Mouse (Mus musculus) cerebellum, adult 2 months (tissue): ENCODE measurements around the gene Kdelc1.

Experiments used
- CTCF ChIP-seq: fragments of 200-500 bp; IDR thresholded peaks from 2 replicates; pipeline ENCODE4 v1.5.1; 2011; ENCODE audit warnings: low read depth, mild to moderate bottlenecking, control low read depth, low read length, moderate library complexity, borderline replicate concordance; ENCODE audit not compliant: insufficient read depth
- POLR2A ChIP-seq: fragments of 200-500 bp; IDR thresholded peaks from 2 replicates; pipeline ENCODE4 v1.6.1; 2011; ENCODE audit warnings: low read length, control low read depth, borderline replicate concordance; ENCODE audit not compliant: insufficient read depth

DNA sequence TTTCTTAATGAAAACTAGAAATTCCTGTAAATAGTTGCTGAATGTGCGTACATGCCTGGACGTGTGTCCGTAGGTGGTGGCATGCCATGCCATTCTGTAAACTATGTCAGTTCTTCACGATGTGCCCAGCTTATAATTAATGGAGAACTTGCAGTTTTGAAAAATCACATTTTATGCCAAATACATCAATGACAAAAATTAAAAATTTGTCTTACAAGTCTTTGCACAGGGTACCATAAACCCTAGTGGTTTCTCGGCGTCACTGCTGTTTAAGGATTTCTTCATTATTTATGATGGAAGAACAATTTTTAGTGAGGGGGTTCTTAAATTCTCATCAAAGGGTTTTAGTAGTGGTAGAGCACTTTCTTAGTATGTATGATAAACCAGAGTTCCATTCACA lies 30.1 kb upstream of the Kdelc1 start:
- no peak for TF ChIP-seq CTCF
- no peak for TF ChIP-seq POLR2A
